Mouse (Mus musculus) adrenal gland, adult (tissue): ENCODE measurements around the gene Ccdc83.
A peak's percentile ranks its signal among the peaks of the same experiment; 100 is the strongest.

Source experiments
- DNase-seq, 2 experiments: peaks; one replicate each; pipeline ENCODE4 v3.0.0; 2022 to 2023; ENCODE audit warnings: low spot score in 1 of 2; ENCODE audit not compliant: inconsistent age in 2 of 2

The Ccdc83 gene

DNA sequence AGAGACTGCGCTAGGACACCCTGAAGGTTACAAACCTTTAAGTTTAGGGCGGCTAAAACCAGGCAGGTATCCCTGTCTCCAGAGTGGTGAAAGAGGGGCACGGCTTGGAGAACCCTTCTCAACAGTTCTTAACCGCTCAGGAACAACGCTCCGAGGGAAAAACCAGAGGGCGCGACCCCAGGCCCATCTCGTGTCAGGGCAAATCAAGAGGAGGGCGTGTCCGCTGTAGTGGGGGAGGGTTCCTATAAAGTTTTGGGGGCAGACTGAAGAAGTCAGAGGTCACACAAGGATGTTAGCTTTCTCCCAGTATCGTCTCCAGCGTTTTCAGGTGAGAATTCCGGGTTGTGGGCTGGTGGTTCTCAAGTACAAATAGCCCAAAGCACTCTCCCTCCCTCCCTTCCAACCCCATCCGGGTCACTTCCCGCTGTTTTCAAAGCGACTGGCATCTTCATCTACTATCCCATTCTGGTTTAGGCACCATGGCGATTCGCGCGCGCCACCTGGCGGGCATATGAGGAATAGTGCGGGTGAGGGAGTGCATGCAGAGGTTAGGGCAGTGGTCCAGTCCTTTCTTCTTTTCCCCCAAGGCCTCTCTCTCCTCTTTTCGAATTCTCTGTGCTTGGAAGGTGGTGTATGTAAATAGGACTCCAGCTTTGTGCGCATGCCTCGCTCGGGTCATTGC lies at the start of gene Ccdc83:
TSS of gene Ccdc83 (minus strand) at position 489 of the 682 bp plus-strand sequence.
- peak; percentile 74 to 91 for DNase-seq

GRCm38 (mm10) chr7:90313421-90313820 lies 47.8 kb upstream of the Ccdc83 start:
- no peak for DNase-seq

GRCm38 (mm10) chr7:90312151-90312883 lies 46.7 kb upstream of the Ccdc83 start:
- DNase-seq: no peak

- DNase-seq: no peak
These were observed 42.4 kb upstream of the Ccdc83 start for GRCm38 (mm10) chr7:90308003-90308402.

DNA sequence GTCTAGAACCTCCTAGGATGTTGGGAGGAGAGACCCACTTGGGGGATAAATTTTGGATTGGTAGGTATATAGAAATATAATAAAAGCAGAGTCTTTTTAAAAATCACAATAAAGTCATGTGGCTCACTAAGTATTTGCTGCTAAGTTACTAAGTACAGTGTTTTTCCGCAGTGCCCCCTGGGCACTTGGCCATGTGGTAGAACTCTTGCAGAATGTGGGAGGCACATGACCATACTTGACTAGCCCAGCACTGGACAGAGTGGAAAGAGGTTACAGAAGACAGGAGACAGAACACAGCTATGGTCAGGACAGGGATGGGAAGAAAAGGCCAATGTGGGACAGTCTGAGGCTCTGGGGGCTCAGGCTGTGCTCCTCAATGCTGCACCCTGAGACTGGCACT lies 41.4 kb upstream of the Ccdc83 start:
- no peak for DNase-seq

DNA sequence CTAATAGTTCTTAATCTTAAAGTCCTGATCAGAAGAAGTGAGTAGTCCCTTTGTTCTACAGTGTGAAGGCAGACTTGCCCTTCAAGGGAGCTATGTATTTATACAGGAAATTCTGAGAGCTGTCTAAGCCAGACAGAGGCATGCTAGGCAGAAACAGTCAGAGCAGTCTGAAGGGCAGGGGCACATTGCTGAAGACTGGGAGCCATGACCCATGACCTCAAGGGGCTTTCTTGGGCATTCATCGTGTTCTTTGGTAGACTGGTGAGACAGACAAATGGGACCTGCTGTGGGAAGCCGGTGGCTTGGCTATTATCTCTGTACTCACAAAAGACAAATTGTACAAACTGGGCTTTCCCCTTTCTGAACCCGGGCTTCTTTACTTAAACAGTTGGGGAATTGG lies 40.5 kb upstream of the Ccdc83 start:
- DNase-seq: peak in 1 of 2 experiments; percentile 19

DNA sequence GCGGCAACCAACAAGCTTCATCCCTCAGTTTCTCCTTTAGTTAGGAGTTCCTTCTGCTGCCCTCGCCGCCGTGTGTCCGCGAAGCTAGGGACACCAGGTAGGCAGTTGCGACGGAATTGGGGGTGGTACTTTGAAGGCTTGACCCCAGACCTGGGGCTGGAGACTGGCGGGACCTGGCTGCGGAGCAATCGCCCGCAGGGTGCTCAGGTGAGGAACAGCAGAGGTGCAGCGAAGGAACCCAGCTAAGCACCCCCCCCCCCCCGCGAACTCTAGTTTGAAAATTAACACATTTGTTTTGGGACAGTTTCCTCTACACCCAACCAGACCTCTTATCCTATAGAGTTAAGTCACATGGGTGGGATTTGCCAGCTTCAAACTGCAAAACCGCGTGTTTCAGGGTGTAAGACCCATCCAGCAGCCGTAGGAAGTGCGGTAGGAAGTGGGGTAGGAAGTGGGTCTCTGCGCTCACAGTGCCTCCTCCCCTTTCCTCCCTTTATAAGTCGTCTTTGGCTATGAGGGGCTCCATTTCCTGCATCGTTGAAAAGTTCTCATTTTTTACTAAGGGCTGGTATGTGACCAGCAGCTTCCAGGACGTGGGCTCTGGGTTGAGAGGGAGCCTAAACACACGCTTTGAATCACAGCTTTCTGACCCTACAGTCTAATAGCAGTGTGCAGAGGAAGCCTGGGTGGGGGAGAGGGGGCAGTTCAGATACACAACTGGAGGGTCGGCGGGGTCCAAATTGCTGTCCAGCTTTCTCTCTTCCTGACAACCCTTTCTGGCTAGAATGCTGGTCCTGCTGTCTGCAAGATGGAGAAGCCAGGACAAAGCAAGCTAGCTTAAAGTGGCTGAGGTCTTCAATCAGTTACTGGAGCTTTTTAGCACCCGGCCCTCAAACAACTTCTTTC lies 37.3 kb upstream of the Ccdc83 start:
- DNase-seq: peak in 1 of 2 experiments; percentile 24

DNA sequence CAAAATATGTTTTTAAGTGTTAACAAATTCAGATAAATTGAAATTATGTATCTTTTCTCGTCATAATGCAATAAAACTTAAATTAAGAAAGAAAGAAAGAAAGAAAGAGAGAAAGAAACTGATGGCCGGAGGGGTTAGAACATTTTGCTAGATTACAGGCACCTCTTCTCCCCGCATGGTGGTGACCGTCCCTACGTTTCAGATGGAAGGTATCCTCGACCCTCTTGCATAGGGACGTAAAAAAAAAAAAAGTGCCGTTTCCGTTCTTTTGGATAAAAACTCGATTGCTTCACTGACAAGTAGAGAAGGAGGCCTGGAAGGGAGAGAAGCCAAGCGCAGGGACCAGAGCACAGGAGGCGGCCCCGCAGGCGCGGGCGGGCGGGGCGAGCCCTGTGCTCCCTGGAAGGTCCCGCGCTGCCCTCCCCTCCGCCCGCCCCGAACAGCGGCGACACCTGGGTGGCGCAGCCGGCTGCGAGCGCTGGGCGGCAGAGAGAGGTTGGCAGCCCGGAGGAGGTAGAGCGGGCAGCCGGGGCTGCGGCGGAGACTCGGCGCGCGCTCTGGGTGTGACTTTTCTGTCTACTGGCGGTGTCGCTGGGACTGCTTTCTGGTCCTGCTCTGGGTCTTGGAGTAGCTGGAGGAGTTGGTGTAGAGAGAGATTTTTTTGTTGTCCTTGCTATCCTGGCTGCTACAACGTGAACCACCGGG lies 36.5 kb upstream of the Ccdc83 start, which contains the start of gene Sytl2:
TSS of gene Sytl2 (plus strand) at position 311 of the 705 bp plus-strand sequence.
- DNase-seq: peak; percentile 64 to 83

DNA sequence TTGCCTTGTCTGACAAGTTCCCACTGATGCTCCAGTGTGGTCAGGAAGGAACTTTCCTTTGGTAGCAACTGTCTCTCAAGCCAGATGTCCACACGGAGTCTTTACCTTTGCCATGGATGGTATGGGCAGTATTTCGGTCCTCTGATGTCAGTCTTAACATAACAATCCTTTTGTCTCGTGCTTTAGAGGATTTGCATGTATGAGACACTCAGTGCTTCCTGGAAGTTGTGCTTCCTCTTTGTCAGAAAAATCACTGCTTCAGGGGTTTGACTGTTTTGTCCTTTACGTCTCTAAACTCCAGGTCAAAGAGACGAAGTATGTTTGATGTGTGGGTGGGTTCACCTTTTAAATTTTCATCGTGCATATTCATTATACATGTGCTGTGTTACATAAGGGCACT lies 26.3 kb upstream of the Ccdc83 start:
- no peak for DNase-seq

- no peak for DNase-seq
These were observed 19.2 kb upstream of the Ccdc83 start for GRCm38 (mm10) chr7:90284793-90285192.

GRCm38 (mm10) chr7:90282786-90283185 lies 17.2 kb upstream of the Ccdc83 start:
- DNase-seq: no peak

GRCm38 (mm10) chr7:90281759-90282546 lies 16.4 kb upstream of the Ccdc83 start:
- DNase-seq: no peak

DNA sequence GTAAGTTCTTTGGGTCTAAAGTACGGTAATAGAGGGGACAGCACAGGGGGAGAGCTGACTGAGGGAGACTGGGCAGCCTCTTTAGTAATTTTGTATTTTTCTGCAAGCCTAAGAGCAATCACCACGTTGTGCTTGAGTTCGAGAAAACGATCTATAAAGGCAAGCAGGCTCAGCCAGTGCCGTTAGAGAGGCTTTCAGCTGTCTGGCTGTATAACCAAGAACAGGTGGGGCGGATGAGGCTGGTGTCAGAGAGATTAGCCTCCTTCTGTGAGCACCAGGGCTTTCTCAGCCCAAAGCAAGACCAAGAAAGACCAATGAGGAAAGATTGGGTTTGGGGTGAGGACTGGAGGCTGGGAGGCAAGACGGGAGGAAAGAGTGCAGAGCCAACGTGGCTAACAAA lies 15.3 kb upstream of the Ccdc83 start:
- DNase-seq: no peak

- DNase-seq: peak; percentile 36 to 77
These were observed 14.8 kb upstream of the Ccdc83 start for GRCm38 (mm10) chr7:90280274-90280875.

GRCm38 (mm10) chr7:90279136-90279535 lies 13.6 kb upstream of the Ccdc83 start:
- DNase-seq: no peak

- DNase-seq: no peak
These were observed 12.2 kb upstream of the Ccdc83 start for GRCm38 (mm10) chr7:90277769-90278168.

- DNase-seq: no peak
These were observed 11.7 kb upstream of the Ccdc83 start for GRCm38 (mm10) chr7:90277246-90277645.

DNA sequence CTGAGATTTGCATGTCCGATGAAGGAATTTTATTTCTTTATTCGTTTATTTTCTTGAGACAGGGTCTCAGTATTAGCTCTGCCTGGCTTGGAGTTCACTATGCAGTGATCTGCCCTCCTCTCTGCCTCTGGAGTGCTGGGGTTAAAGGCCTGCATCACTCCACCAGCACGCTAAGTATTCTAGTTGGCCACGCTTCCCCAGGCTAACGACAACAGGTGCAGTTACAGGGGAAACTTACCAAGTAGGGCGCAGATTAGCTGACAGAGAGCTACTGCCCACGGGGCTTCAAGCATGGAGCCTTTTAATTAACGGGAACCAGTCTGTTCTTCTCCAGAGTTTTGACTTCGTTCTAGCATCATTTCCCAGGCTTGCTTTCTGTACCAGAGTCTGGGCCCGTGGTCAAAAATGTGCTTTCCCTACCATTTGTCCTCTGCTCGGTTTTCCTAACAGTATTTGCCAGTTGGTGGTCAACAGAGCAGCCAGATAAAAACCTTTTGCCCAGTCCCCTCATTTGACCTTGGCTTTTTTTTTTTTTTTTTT lies 9.1 kb upstream of the Ccdc83 start:
- DNase-seq: no peak

DNA sequence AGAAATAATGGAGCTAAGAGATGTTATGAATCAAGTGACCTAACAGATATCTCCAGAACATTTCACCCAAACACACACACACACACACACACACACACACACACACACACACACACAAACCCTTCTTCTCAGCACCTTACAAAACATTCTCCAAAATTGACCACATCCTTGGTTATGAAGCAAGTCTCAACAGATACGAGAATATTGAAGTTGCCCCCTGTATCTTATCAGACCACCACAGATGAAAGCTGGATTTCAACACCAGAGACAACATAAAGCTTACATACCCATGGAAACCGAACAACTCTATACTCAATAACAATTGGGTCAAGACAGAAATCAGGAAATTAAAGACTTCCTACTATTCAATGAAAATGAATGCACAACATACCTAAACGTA lies 4.6 kb upstream of the Ccdc83 start:
- no peak for DNase-seq
